Mouse (Mus musculus) neural tube, embryonic 15.5 days (tissue): ENCODE measurements at regions not wholly inside any gene's neighbourhood (a gene's known extent, or its start where the extent isn't known, plus 50 kb on each side); places are given as distances from the start of the nearest gene placed in this dataset.

Source experiments
- ATAC-seq: fragments of 200-750 bp; cut with Nextera tagmentation; 2 replicates; pipeline ENCODE4 v1.8.0; 2017; ENCODE audit warnings: mild to moderate bottlenecking, moderate TSS enrichment, moderate library complexity; ENCODE audit not compliant: low FRiP score
- H3K27ac ChIP-seq: fragments of 300-500 bp; sonication (generic); replicated peaks from 2 replicates; pipeline ENCODE4 v1.5.1; 2015; ENCODE audit warnings: mild to moderate bottlenecking, inconsistent platforms
- H3K27me3 ChIP-seq: fragments of 300-500 bp; sonication (generic); replicated peaks from 2 replicates; pipeline ENCODE4 v1.6.1; 2015; ENCODE audit warnings: inconsistent platforms
- H3K36me3 ChIP-seq: fragments of 300-500 bp; sonication (generic); 2 replicates; pipeline ENCODE4 v1.6.1; 2015; ENCODE audit warnings: inconsistent platforms
- H3K4me1 ChIP-seq: fragments of 300-500 bp; sonication (generic); 2 replicates; pipeline ENCODE4 v1.6.1; 2015; ENCODE audit warnings: inconsistent platforms
- H3K4me2 ChIP-seq: fragments of 300-500 bp; sonication (generic); 2 replicates; pipeline ENCODE4 v1.6.1; 2015; ENCODE audit warnings: inconsistent platforms, mild to moderate bottlenecking, moderate library complexity
- H3K4me3 ChIP-seq: fragments of 300-500 bp; sonication (generic); replicated peaks from 2 replicates; pipeline ENCODE4 v1.5.1; 2015; ENCODE audit warnings: mild to moderate bottlenecking, inconsistent platforms
- H3K9ac ChIP-seq: fragments of 300-500 bp; sonication (generic); replicated peaks from 2 replicates; pipeline ENCODE4 v1.6.1; 2015; ENCODE audit warnings: mild to moderate bottlenecking, inconsistent platforms
- H3K9me3 ChIP-seq: fragments of 300-500 bp; sonication (generic); replicated peaks from 2 replicates; pipeline ENCODE4 v1.6.1; 2016; ENCODE audit warnings: inconsistent platforms
- WGBS: fragments of 180-500 bp; shearing (Covaris S2); methylation state at CpG from one replicate; pipeline ENCODE4 v1.1.7; 2015; ENCODE audit warnings: mixed read lengths; 5-methylcytosine and 5-hydroxymethylcytosine counted together

GRCm38 (mm10) chr3:38397615-38397956 lies 87.1 kb downstream of the Ankrd50 start:
- 0 out of 2 replicates have a peak, but pooled peaks have one; percentile 11 for ATAC-seq
- Histone ChIP-seq H3K27me3 (no peaks in the 10 kb centered on the region), H3K27ac (0 out of 2 replicates have a peak overlapping the region, but pooled peaks have one; percentile 1), H3K4me1 (peaks cover 12% of the 10 kb centered on the region), H3K9ac (no peak overlapping the region), H3K36me3 (no peaks in the 10 kb centered on the region), H3K4me3 (no peak overlapping the region), H3K4me2 (peak overlapping the region; percentile 57), H3K9me3 (no peaks in the 10 kb centered on the region)
- WGBS: 64% methylated on average over 13 of the region's 13 CpGs

GRCm38 (mm10) chr3:38396760-38397614 lies 87.7 kb downstream of the Ankrd50 start:
- Histone ChIP-seq H3K9ac (peak overlapping the region; percentile 12; the same call in 1 of the 2 replicates), H3K27ac (0 out of 2 replicates have a peak overlapping the region, but pooled peaks have one; percentile 1), H3K4me1 (peaks cover 12% of the 10 kb centered on the region), H3K4me2 (peak overlapping the region; percentile 57), H3K27me3 (no peaks in the 10 kb centered on the region), H3K36me3 (no peaks in the 10 kb centered on the region), H3K9me3 (no peaks in the 10 kb centered on the region), H3K4me3 (peak overlapping the region; percentile 27)
- WGBS: 3% methylated on average over 20 of the region's 20 CpGs
- peak; percentile 80 for ATAC-seq

- ATAC-seq: no peak
- Histone ChIP-seq H3K36me3 (no peaks in the 10 kb centered on the region), H3K9me3 (no peaks in the 10 kb centered on the region), H3K4me3 (no peak overlapping the region), H3K27me3 (no peaks in the 10 kb centered on the region), H3K27ac (no peak overlapping the region), H3K4me1 (peaks cover 12% of the 10 kb centered on the region), H3K9ac (no peak overlapping the region), H3K4me2 (no peak overlapping the region)
- 76% methylated on average over 4 of the region's 4 CpGs for WGBS
Measured at GRCm38 (mm10) chr3:38394308-38394707, 90.3 kb downstream of the Ankrd50 start.

- no peak overlapping the region for H3K27ac ChIP-seq
- WGBS: 48% methylated on average over 2 of the region's 2 CpGs
- no peak overlapping the region for H3K4me3 ChIP-seq
- no peaks in the 10 kb centered on the region for H3K27me3 ChIP-seq
- H3K36me3 ChIP-seq: no peaks in the 10 kb centered on the region
- peaks cover 8% of the 10 kb centered on the region; the same call in 1 of the 2 replicates for H3K9me3 ChIP-seq
- no peak overlapping the region for H3K9ac ChIP-seq
- H3K4me2 ChIP-seq: no peak overlapping the region
- ATAC-seq: no peak
- no peaks in the 10 kb centered on the region for H3K4me1 ChIP-seq
Measured at GRCm38 (mm10) chr3:38389647-38390046, 95.0 kb downstream of the Ankrd50 start.

- no peak for ATAC-seq
- no peak overlapping the region for H3K9ac ChIP-seq
- H3K9me3 ChIP-seq: peaks cover 8% of the 10 kb centered on the region; the same call in 1 of the 2 replicates
- WGBS: 13% methylated on average over 3 of the region's 3 CpGs
- H3K36me3 ChIP-seq: no peaks in the 10 kb centered on the region
- H3K4me2 ChIP-seq: no peak overlapping the region
- no peaks in the 10 kb centered on the region for H3K4me1 ChIP-seq
- H3K27ac ChIP-seq: no peak overlapping the region
- no peak overlapping the region for H3K4me3 ChIP-seq
- no peaks in the 10 kb centered on the region for H3K27me3 ChIP-seq
Measured at GRCm38 (mm10) chr3:38388961-38389360, 95.7 kb downstream of the Ankrd50 start.

GRCm38 (mm10) chr3:38382743-38383142 lies 101.9 kb downstream of the Ankrd50 start:
- H3K27ac ChIP-seq: no peak overlapping the region
- 75% methylated on average over 3 of the region's 3 CpGs for WGBS
- no peak overlapping the region for H3K4me3 ChIP-seq
- no peaks in the 10 kb centered on the region for H3K27me3 ChIP-seq
- H3K4me2 ChIP-seq: no peak overlapping the region
- H3K4me1 ChIP-seq: no peaks in the 10 kb centered on the region
- no peaks in the 10 kb centered on the region for H3K36me3 ChIP-seq
- H3K9me3 ChIP-seq: peaks cover 8% of the 10 kb centered on the region; the same call in 1 of the 2 replicates
- ATAC-seq: no peak
- H3K9ac ChIP-seq: no peak overlapping the region

GRCm38 (mm10) chr3:38381623-38382022 lies 103.0 kb downstream of the Ankrd50 start:
- Histone ChIP-seq H3K4me1 (no peaks in the 10 kb centered on the region), H3K27me3 (no peaks in the 10 kb centered on the region), H3K27ac (no peak overlapping the region), H3K36me3 (no peaks in the 10 kb centered on the region), H3K4me2 (no peak overlapping the region), H3K4me3 (no peak overlapping the region), H3K9ac (no peak overlapping the region), H3K9me3 (peaks cover 6% of the 10 kb centered on the region; the same call in 1 of the 2 replicates)
- 84% methylated on average over 5 of the region's 5 CpGs for WGBS
- ATAC-seq: no peak

- ATAC-seq: no peak
- no peak overlapping the region for H3K4me2 ChIP-seq
- no peaks in the 10 kb centered on the region for H3K27me3 ChIP-seq
- no peaks in the 10 kb centered on the region for H3K36me3 ChIP-seq
- H3K4me1 ChIP-seq: no peaks in the 10 kb centered on the region
- H3K9me3 ChIP-seq: no peaks in the 10 kb centered on the region
- no peak overlapping the region for H3K27ac ChIP-seq
- no peak overlapping the region for H3K4me3 ChIP-seq
- 81% methylated on average over 4 of the region's 4 CpGs for WGBS
- no peak overlapping the region for H3K9ac ChIP-seq
Measured at GRCm38 (mm10) chr3:38373690-38374089, 111.0 kb downstream of the Ankrd50 start.

- 55% methylated on average over 2 of the region's 2 CpGs for WGBS
- H3K4me1 ChIP-seq: no peaks in the 10 kb centered on the region
Measured at GRCm38 (mm10) chr3:38371702-38372101, 112.9 kb downstream of the Ankrd50 start.

GRCm38 (mm10) chr3:38363888-38364287 lies 120.8 kb downstream of the Ankrd50 start:
- no peak overlapping the region for H3K4me3 ChIP-seq
- H3K9ac ChIP-seq: no peak overlapping the region
- H3K4me1 ChIP-seq: 0 out of 2 replicates have a peak, but pooled peaks cover 11% of the 10 kb centered on the region
- H3K27ac ChIP-seq: no peak overlapping the region
- H3K36me3 ChIP-seq: no peaks in the 10 kb centered on the region
- H3K9me3 ChIP-seq: no peaks in the 10 kb centered on the region
- 95% methylated on average over 4 of the region's 4 CpGs for WGBS
- H3K27me3 ChIP-seq: no peaks in the 10 kb centered on the region
- no peak for ATAC-seq
- H3K4me2 ChIP-seq: no peak overlapping the region

More at GRCm38 (mm10) chr3:38371702-38372101, 112.9 kb downstream of the Ankrd50 start:
- no peaks in the 10 kb centered on the region for H3K36me3 ChIP-seq
- no peaks in the 10 kb centered on the region for H3K27me3 ChIP-seq
- H3K27ac ChIP-seq: no peak overlapping the region
- no peak for ATAC-seq
- H3K4me3 ChIP-seq: no peak overlapping the region
- H3K9ac ChIP-seq: no peak overlapping the region
- H3K9me3 ChIP-seq: no peaks in the 10 kb centered on the region
- no peak overlapping the region for H3K4me2 ChIP-seq

- H3K4me1 ChIP-seq: peaks cover 17% of the 10 kb centered on the region; the same call in 1 of the 2 replicates
- 86% methylated on average over 4 of the region's 4 CpGs for WGBS
- H3K27ac ChIP-seq: no peak overlapping the region
- no peak overlapping the region for H3K4me3 ChIP-seq
- no peak for ATAC-seq
- no peaks in the 10 kb centered on the region for H3K27me3 ChIP-seq
- H3K9ac ChIP-seq: no peak overlapping the region
- no peaks in the 10 kb centered on the region for H3K36me3 ChIP-seq
- H3K4me2 ChIP-seq: no peak overlapping the region
- no peaks in the 10 kb centered on the region for H3K9me3 ChIP-seq
Measured at GRCm38 (mm10) chr3:38361411-38361810, 123.2 kb downstream of the Ankrd50 start.

GRCm38 (mm10) chr3:38360974-38361373 lies 123.7 kb downstream of the Ankrd50 start:
- WGBS: 68% methylated on average over 5 of the region's 5 CpGs
- H3K27me3 ChIP-seq: no peaks in the 10 kb centered on the region
- peaks cover 17% of the 10 kb centered on the region; the same call in 1 of the 2 replicates for H3K4me1 ChIP-seq
- no peak overlapping the region for H3K9ac ChIP-seq
- no peak for ATAC-seq
- H3K9me3 ChIP-seq: no peaks in the 10 kb centered on the region
- no peak overlapping the region for H3K27ac ChIP-seq
- no peak overlapping the region for H3K4me3 ChIP-seq
- no peaks in the 10 kb centered on the region for H3K36me3 ChIP-seq
- H3K4me2 ChIP-seq: no peak overlapping the region
